Mouse (Mus musculus): ENCODE measurements around the gene Foxp1.

- TF ChIP-seq CTCF (IDR thresholded peaks at IDR 0.05; ENCODE audit: extremely low read depth, insufficient read depth, insufficient read length, insufficient replicate concordance) (no peak), POLR2A (IDR thresholded peaks at IDR 0.05; ENCODE audit: low read depth, low read length) (no peak)
Observed at GRCm38 (mm10) chr6:98936377-98936776, 586.1 kb downstream of the Foxp1 start.
